Mouse (Mus musculus): ENCODE measurements around the gene Fgfr2. TPM values are rescaled to one million over a fixed set of nuclear protein-coding genes. Genes with fewer than 3 reads are reported as not detected.

Fgfr2 gene
- polyA plus RNA-seq, 1 experiment from 2014 or later: 121 TPM

DNA sequence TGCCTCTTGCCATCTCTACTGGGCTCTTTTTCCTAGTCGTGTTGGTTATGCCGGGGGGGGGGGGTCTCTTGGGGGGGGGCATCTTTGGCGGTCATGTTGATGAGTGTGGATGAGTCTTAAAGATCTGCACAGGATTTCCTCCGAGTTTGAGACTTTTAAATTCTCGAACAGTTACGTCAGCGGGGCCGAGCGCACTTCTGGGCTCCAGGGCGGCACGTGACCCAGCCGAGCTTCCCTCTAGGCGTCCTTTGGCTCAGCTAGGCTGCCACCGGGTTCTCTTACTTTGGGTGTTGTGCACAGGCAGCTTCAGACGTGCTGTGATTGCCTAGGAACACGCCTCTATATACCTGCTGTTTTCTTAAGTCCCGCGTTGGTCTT is 2476.4 kb downstream of the Fgfr2 start:
- no peaks in the 10 kb centered on the region for H3K36me3 ChIP-seq
- peak; percentile 13; the same call in 1 of the 2 replicates for ATAC-seq (ENCODE audit: insufficient number of reproducible peaks, insufficient read depth, low FRiP score, low TSS enrichment)
- peak overlapping the region; percentile 96 for H3K27ac ChIP-seq
- peak overlapping the region; percentile 84 for H3K4me2 ChIP-seq (replicated peaks)
- no peaks in the 10 kb centered on the region for H3K9me3 ChIP-seq
- H3K4me3 ChIP-seq: peak overlapping the region; percentile 60
- WGBS: under 1% methylated on average over 18 of the region's 18 CpGs
- H3K27me3 ChIP-seq: no peaks in the 10 kb centered on the region
- peaks cover 24% of the 10 kb centered on the region for H3K4me1 ChIP-seq
- peak overlapping the region; percentile 77 for H3K9ac ChIP-seq

DNA sequence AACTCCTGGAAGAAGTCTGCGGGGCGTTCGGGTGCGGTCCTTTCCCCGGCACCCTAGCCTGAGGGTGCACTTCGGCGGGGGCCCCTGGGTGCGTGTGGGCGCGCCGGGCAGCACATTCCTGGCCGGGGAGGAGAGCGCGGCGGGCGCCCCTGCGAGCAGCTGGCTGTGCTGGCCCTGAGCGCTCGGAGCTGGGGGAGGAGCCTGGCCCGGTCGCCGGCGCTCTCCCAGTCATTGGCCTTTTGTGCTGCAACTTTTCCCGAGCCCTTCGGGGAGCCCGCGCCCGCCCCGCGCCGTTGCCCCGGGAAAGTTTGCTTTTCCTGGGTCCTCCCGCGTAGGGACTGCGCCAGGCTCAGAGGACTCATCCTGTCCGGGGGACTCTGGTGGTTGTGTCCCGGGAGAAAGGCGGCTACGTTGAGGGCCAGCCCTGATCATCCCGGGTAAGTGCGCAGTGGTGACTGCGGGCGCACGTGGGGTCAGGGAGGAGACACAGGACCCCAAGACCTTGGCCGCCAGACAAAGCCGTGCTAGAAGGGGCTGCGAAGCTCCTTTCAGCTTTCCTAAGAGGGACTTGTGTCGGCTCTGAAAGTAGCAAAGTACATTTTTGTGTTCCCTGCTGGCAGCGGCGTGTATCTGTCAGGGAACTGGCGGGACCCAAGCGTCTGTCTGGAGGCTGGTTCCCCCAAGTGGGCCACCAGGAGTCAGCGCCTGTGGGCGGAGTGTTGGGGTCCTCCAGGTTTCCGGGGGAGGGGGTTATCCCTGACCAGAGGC is 2477.0 kb downstream of the Fgfr2 start:
- Histone ChIP-seq H3K9ac (peak overlapping the region; percentile 77), H3K4me1 (peaks cover 24% of the 10 kb centered on the region), H3K9me3 (no peaks in the 10 kb centered on the region), H3K4me2 (replicated peaks) (peak overlapping the region; percentile 84), H3K27me3 (no peaks in the 10 kb centered on the region), H3K4me3 (peak overlapping the region; percentile 60), H3K27ac (peak overlapping the region; percentile 96), H3K36me3 (no peaks in the 10 kb centered on the region)
- peak; percentile 79 for ATAC-seq (ENCODE audit: insufficient number of reproducible peaks, insufficient read depth, low FRiP score, low TSS enrichment)
- WGBS: under 1% methylated on average over 50 of the region's 55 CpGs

DNA sequence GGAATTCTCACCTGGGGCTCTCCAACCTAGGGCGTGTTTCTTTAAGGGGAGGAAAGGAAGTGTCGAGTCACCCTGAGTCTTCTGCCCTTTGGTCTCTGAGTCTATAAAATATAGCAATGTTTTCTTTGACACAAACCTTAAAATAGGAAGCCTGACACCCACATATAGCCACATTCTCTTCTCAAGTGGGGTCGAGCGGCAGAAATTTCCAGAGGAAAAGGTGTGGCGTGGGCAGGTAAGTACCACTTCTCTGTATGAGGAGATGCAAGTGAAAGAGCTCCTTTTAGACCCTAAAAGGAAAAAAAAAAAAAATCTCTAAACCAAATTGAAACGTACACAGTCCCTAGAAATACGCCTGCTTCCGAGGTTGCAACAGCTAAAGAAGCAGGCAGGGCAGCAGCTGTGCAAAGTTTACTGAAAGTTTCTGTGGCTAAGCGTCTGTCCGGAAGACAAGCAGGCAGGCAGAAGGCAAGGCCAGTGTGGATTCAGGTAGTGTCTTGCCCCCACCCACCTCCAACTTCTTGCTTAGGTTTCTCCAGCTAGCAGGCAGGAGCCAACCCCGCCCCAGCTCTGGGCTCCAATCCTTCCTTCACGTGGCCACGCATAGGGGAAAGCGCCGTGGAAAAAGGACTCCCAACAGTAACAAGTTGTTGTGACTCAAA is 2477.7 kb downstream of the Fgfr2 start:
- Histone ChIP-seq H3K27me3 (no peaks in the 10 kb centered on the region), H3K4me2 (replicated peaks) (peak overlapping the region; percentile 84), H3K9ac (peak overlapping the region; percentile 77), H3K36me3 (no peaks in the 10 kb centered on the region), H3K9me3 (no peaks in the 10 kb centered on the region), H3K4me3 (peak overlapping the region; percentile 60), H3K4me1 (peaks cover 24% of the 10 kb centered on the region), H3K27ac (peak overlapping the region; percentile 96)
- ATAC-seq (ENCODE audit: insufficient number of reproducible peaks, insufficient read depth, low FRiP score, low TSS enrichment): 0 out of 2 replicates have a peak, but pooled peaks have one; percentile 25
- WGBS: 12% methylated on average over 15 of the region's 15 CpGs

DNA sequence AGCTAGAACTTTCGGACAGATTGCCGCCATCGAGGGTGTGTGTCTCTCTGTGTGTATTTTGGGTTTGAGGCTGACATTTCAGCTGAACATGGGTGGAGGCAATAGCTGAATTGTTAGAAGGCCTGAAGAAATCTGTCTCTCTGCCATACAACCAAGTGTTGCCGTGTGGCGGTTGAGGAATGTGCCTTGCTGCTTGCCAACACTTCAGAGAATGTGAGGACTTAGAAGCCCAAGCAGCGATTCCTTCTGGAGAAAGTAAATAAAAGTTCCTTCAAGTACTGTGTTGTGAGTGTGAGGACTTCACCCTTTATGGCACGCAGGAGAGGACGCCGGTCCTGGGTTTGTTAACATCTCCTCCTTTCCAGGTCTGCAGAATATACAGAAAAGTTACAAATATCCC is 2482.5 kb downstream of the Fgfr2 start:
- 89% methylated on average over 9 of the region's 9 CpGs for WGBS
- H3K36me3 ChIP-seq: no peaks in the 10 kb centered on the region
- peaks cover 25% of the 10 kb centered on the region for H3K4me1 ChIP-seq
- H3K9ac ChIP-seq: no peak overlapping the region
- H3K27ac ChIP-seq: no peak overlapping the region
- no peaks in the 10 kb centered on the region for H3K27me3 ChIP-seq
- no peak for ATAC-seq (ENCODE audit: insufficient number of reproducible peaks, insufficient read depth, low FRiP score, low TSS enrichment)
- H3K4me3 ChIP-seq: no peak overlapping the region
- no peak overlapping the region for H3K4me2 ChIP-seq (replicated peaks)
- H3K9me3 ChIP-seq: no peaks in the 10 kb centered on the region

DNA sequence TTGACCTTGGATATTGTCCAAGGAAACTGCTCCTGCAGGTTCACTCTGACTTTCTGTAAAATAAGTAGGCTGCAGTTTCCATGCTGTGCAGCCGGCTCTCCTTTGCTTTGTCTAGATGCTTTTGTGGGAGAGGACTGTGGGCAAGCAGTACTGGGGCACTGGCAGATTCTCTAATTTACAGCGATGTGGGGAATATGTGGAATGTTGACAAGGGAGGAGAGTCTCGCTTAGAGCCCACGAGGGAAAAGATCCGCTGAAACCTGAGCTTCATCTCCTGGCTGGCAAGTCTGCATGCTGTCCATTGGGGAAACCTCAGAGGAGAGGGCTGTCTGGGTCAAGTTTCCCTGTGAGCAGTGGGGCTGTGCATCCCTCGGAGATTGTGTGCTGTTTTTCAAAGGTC is 2485.3 kb downstream of the Fgfr2 start:
- no peak for ATAC-seq (ENCODE audit: insufficient number of reproducible peaks, insufficient read depth, low FRiP score, low TSS enrichment)
- no peaks in the 10 kb centered on the region for H3K9me3 ChIP-seq
- peak overlapping the region; percentile 72 for H3K27ac ChIP-seq
- no peak overlapping the region for H3K4me3 ChIP-seq
- H3K36me3 ChIP-seq: no peaks in the 10 kb centered on the region
- no peak overlapping the region for H3K9ac ChIP-seq
- H3K4me1 ChIP-seq: peaks cover 28% of the 10 kb centered on the region
- no peaks in the 10 kb centered on the region for H3K27me3 ChIP-seq
- H3K4me2 ChIP-seq (replicated peaks): peak overlapping the region; percentile 13; the same call in 1 of the 2 replicates
- 10% methylated on average over 6 of the region's 6 CpGs for WGBS

DNA sequence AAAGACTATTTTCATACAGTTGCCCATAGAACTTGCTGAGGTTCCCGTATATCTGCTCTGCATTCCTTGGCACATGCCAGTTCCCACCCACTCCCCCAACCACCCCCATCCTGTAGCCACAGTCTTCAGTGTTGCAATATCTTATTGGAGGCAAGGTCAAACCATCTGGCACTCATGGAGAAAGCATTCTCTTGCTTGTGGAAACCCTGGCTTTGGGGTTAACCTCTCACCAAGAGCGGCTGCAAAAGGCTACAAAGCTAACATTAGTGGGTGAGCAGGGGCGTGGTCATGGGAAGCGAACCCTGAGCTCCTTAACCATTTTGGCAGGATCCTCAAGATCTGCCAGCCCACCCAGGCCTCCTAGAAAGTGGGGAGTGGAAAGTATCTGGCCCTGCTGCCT is 2486.2 kb downstream of the Fgfr2 start:
- Histone ChIP-seq H3K4me2 (replicated peaks) (no peak overlapping the region), H3K27ac (peak overlapping the region; percentile 72), H3K27me3 (no peaks in the 10 kb centered on the region), H3K4me1 (peaks cover 31% of the 10 kb centered on the region), H3K36me3 (no peaks in the 10 kb centered on the region), H3K9me3 (no peaks in the 10 kb centered on the region), H3K9ac (no peak overlapping the region), H3K4me3 (no peak overlapping the region)
- no peak for ATAC-seq (ENCODE audit: insufficient number of reproducible peaks, insufficient read depth, low FRiP score, low TSS enrichment)
- 83% methylated on average over 4 of the region's 4 CpGs for WGBS

DNA sequence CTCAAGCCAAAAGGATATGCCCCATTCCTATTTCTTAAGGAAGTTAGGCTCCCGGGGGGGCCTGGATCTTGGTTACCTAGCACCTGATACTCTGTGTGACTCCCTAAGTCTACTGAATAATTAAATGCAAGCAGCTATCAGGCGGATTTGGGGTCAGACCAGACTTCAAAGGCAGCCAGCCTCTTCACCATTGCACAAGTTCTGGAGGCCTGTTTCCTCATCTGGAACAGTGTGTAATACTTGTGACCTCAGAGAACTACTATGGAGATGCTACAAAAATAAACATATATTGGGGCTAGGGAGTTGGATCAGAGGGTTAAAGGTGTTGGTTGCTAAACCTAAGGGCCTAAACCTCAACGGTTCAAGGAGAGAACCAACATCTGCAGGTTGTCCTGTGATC is 2486.9 kb downstream of the Fgfr2 start:
- H3K27me3 ChIP-seq: no peaks in the 10 kb centered on the region
- no peak overlapping the region for H3K4me2 ChIP-seq (replicated peaks)
- no peak overlapping the region for H3K4me3 ChIP-seq
- 76% methylated on average over 3 of the region's 3 CpGs for WGBS
- H3K9me3 ChIP-seq: no peaks in the 10 kb centered on the region
- no peak for ATAC-seq (ENCODE audit: insufficient number of reproducible peaks, insufficient read depth, low FRiP score, low TSS enrichment)
- H3K9ac ChIP-seq: no peak overlapping the region
- H3K27ac ChIP-seq: no peak overlapping the region
- peaks cover 37% of the 10 kb centered on the region for H3K4me1 ChIP-seq
- H3K36me3 ChIP-seq: no peaks in the 10 kb centered on the region

DNA sequence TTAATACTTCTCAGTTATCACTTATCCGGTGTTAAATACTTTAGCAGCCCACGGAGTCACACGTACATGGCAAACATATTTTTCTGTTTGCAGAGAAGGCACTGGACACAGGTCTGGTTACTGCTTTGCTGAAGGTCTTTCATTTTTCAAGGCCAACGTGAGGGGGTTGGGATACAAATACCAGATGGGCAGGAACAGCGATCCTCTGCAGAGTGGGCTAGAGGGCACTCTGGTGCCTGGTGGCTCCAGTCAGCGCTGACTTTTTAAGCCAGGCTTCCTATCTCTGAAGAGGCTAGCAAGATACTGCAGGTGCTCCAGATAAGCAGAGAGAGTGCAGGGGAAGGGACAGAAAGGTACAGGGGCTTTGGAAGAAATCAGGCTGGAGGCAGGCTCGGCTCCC is 2487.9 kb downstream of the Fgfr2 start:
- Histone ChIP-seq H3K9ac (no peak overlapping the region), H3K4me1 (peaks cover 38% of the 10 kb centered on the region), H3K9me3 (no peaks in the 10 kb centered on the region), H3K27me3 (no peaks in the 10 kb centered on the region), H3K27ac (no peak overlapping the region), H3K4me2 (replicated peaks) (no peak overlapping the region), H3K36me3 (no peaks in the 10 kb centered on the region), H3K4me3 (no peak overlapping the region)
- no peak for ATAC-seq (ENCODE audit: insufficient number of reproducible peaks, insufficient read depth, low FRiP score, low TSS enrichment)
- WGBS: 42% methylated on average over 7 of the region's 7 CpGs

DNA sequence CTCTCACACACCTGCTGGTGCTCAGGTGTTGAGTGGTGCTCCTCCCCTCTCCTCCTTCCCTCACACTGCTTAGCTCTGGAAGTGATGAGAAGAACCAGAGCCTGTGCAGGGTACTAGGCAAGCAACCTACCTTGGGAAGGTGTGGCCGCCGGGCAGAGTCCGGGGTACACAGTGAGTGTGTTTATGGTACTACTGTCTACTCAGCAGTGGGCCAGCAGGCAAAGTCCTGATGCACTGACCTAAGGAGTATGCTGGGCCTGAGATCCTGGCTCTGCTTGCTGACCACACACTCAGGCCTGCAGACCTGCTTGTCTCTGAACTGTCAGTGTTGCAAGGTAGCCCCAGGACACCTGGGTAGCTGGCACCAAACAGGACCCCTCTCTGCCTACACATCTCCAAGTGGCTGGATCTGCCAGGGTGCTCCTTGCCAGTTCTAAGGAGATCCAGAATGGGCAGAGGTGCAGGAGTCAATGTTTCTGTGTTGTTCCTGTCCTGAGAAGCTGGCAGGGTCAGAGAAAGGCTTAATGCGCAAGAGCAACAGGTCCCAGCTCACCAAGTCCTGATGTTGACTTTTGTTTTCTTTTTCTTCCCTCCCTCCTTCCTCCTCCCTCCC is 2488.8 kb downstream of the Fgfr2 start:
- no peaks in the 10 kb centered on the region for H3K9me3 ChIP-seq
- H3K9ac ChIP-seq: no peak overlapping the region
- no peak overlapping the region for H3K4me3 ChIP-seq
- H3K27me3 ChIP-seq: no peaks in the 10 kb centered on the region
- peaks cover 38% of the 10 kb centered on the region for H3K4me1 ChIP-seq
- no peak overlapping the region for H3K4me2 ChIP-seq (replicated peaks)
- no peak for ATAC-seq (ENCODE audit: insufficient number of reproducible peaks, insufficient read depth, low FRiP score, low TSS enrichment)
- 90% methylated on average over 4 of the region's 4 CpGs for WGBS
- no peaks in the 10 kb centered on the region for H3K36me3 ChIP-seq
- no peak overlapping the region for H3K27ac ChIP-seq

DNA sequence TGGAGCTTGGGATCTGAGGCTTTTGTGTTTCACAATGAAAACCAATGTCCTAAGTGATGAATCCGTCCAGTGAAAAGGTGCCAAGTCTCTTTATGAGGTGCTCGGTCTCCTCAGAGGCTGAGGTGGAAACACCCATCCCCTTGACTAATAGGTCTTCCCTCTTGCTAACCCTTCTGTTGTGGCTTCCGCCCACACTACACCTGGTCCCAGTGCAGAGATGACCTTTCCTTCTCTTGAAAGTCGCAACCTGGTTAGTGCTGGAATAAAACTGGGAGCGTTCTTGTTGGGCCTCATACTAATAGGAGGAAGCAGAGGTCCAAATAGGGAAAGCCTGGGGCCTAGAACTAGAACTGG is 2490.8 kb downstream of the Fgfr2 start:
- Histone ChIP-seq H3K27me3 (no peaks in the 10 kb centered on the region), H3K4me2 (replicated peaks) (no peak overlapping the region), H3K9ac (no peak overlapping the region), H3K27ac (no peak overlapping the region), H3K36me3 (no peaks in the 10 kb centered on the region), H3K9me3 (no peaks in the 10 kb centered on the region), H3K4me1 (peaks cover 25% of the 10 kb centered on the region), H3K4me3 (no peak overlapping the region)
- WGBS: 92% methylated on average over 5 of the region's 5 CpGs
- ATAC-seq (ENCODE audit: insufficient number of reproducible peaks, insufficient read depth, low FRiP score, low TSS enrichment): no peak

DNA sequence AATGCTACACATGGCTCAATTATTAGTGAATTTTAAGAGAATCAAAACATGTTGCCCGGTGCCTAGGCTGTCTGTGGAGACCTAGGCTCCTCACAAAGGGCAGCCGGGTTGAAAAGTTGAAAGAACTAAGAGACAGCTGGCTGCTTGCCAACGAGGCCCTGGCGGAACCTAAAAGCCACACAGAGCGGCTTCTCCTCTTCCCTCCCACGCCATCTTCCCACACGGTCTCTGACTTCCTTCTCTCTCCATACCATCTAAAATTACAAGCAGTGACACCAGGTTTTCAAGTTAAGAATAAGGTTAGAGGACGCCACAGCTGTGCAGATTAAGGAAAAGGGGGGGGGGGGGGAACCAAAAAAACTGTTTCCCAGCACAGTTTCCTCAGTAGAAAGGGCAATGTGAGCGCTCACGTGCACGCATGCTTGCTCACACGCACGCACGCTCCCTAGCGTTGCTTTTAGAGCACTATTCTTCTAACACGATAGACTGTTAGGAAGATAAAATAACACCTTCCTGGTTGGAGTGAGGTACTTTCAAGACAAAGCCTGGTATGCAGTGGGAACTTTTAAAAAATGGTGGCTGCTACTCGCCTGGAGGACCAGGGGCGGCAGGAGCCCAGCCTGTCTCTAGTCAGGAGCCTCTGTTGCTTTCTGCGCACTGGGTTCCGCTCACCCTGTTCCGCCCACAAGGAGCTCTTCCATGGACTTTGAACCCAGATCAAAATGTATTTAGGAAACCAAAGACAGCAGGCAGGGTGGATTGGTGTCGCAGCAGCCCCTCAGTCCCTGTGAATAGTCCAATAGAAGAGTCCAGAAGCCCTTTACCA is 2491.4 kb downstream of the Fgfr2 start:
- no peaks in the 10 kb centered on the region for H3K27me3 ChIP-seq
- H3K4me1 ChIP-seq: peaks cover 20% of the 10 kb centered on the region
- 0 out of 2 replicates have a peak overlapping the region, but pooled peaks have one; percentile 41 for H3K27ac ChIP-seq
- ATAC-seq (ENCODE audit: insufficient number of reproducible peaks, insufficient read depth, low FRiP score, low TSS enrichment): no peak
- H3K4me2 ChIP-seq (replicated peaks): no peak overlapping the region
- WGBS: 61% methylated on average over 22 of the region's 22 CpGs
- no peaks in the 10 kb centered on the region for H3K9me3 ChIP-seq
- H3K36me3 ChIP-seq: no peaks in the 10 kb centered on the region
- no peak overlapping the region for H3K9ac ChIP-seq
- no peak overlapping the region for H3K4me3 ChIP-seq

All from embryonic facial prominence, embryonic 12.5 days (tissue).